Mouse (Mus musculus) lung, postnatal 0 days (tissue): ENCODE data around the gene BC052040. TPM values are rescaled to one million over a fixed set of nuclear protein-coding genes. Genes with fewer than 3 reads are reported as not detected.

Source experiments
- ATAC-seq: fragments of 200-750 bp; cut with Nextera tagmentation; 2 replicates; pipeline ENCODE4 v1.8.0; 2017; ENCODE audit warnings: moderate library complexity
- DNase-seq: peaks from one replicate; pipeline ENCODE4 v3.0.0-alpha.2; 2016; ENCODE audit warnings: low spot score
- H3K27ac ChIP-seq: fragments of 300-500 bp; sonication (generic); 2 replicates; pipeline ENCODE4 v1.5.1; 2014; ENCODE audit warnings: antibody characterized with exemption, mild to moderate bottlenecking, low read length, mixed read lengths
- H3K27me3 ChIP-seq: fragments of 300-500 bp; sonication (generic); replicated peaks from 2 replicates; pipeline ENCODE4 v1.6.1; 2014; ENCODE audit warnings: low read length, mixed read lengths; ENCODE audit not compliant: insufficient read depth
- H3K36me3 ChIP-seq: fragments of 300-500 bp; sonication (generic); 2 replicates; pipeline ENCODE4 v1.6.1; 2014; ENCODE audit warnings: low read length, mixed read lengths; ENCODE audit not compliant: insufficient read depth
- H3K4me1 ChIP-seq: fragments of 300-500 bp; sonication (generic); 2 replicates; pipeline ENCODE4 v1.6.1; 2014; ENCODE audit warnings: antibody characterized with exemption, low read depth, low read length, mixed read lengths; ENCODE audit not compliant: insufficient read depth
- H3K4me2 ChIP-seq: fragments of 300-500 bp; sonication (generic); replicated peaks from 2 replicates; pipeline ENCODE4 v1.6.1; 2014; ENCODE audit warnings: low read depth, mild to moderate bottlenecking, low read length, moderate library complexity, mixed read lengths
- H3K4me3 ChIP-seq: fragments of 300-500 bp; sonication (generic); 2 replicates; pipeline ENCODE4 v1.5.1; 2014; ENCODE audit warnings: low read depth, low read length
- H3K9ac ChIP-seq: fragments of 300-500 bp; sonication (generic); replicated peaks from 2 replicates; pipeline ENCODE4 v1.6.1; 2014; ENCODE audit warnings: low read depth, mild to moderate bottlenecking
- H3K9me3 ChIP-seq: fragments of 300-500 bp; sonication (generic); 2 replicates; pipeline ENCODE4 v1.6.1; 2016; ENCODE audit warnings: low read length, mixed read lengths
- CTCF ChIP-seq: IDR thresholded peaks from 2 replicates; pipeline ENCODE4 v1.5.1; 2016; ENCODE audit warnings: antibody characterized with exemption, mild to moderate bottlenecking
- EP300 ChIP-seq: IDR thresholded peaks from 2 replicates; pipeline ENCODE4 v1.6.1; 2016; ENCODE audit warnings: antibody characterized with exemption, mild to moderate bottlenecking, control low read depth
- WGBS: fragments of 180-500 bp; shearing (Covaris S2); extraction: QIAGEN DNeasy Blood & Tissue Kit; methylation state at CpG from one replicate; pipeline ENCODE4 v1.1.7; 2014; 5-methylcytosine and 5-hydroxymethylcytosine counted together
- polyA plus RNA-seq: library from polyadenylated mRNA; unstranded; fragments of >200 nt; fragmentation: Nextera tagmentation; extraction: Ambion mirVana; gene quantifications from 2 replicates; pipeline ENCODE4 v1.2.1, GENCODE M21; 2015

BC052040 gene
- polyA plus RNA-seq, 1 experiment from 2014 or later, result 1.6 TPM

DNA sequence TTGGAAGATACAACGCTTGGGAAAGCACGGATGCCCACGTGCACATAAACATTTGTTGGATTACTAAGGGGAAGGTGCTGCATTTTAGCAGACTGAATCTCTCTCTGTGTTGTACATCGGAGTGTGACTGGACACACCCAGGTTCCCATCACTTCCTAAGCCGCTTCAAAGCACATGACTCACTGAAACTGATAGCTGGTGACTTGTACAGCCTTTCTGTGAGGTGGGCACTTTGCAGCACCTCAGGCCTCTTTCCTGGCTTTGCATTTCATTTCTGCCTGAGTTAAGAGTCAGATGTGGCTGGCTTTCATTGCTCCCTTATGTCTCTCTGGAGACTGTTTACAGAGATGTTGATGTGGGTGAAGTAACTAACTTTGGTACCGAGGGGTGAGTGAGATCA lies 29.0 kb downstream of the BC052040 start:
- no peak overlapping the region for H3K4me3 ChIP-seq
- no peaks in the 10 kb centered on the region for H3K27me3 ChIP-seq
- WGBS, result 88% methylated on average over 6 of the region's 6 CpGs
- no peak overlapping the region for H3K27ac ChIP-seq
- TF ChIP-seq CTCF, result no peak
- no peak for TF ChIP-seq EP300
- ATAC-seq, result no peak
- no peak overlapping the region for H3K4me2 ChIP-seq
- H3K9ac ChIP-seq, result no peak overlapping the region
- H3K4me1 ChIP-seq, result no peaks in the 10 kb centered on the region
- DNase-seq, result no peak
- H3K36me3 ChIP-seq, result no peaks in the 10 kb centered on the region
- no peaks in the 10 kb centered on the region for H3K9me3 ChIP-seq

DNA sequence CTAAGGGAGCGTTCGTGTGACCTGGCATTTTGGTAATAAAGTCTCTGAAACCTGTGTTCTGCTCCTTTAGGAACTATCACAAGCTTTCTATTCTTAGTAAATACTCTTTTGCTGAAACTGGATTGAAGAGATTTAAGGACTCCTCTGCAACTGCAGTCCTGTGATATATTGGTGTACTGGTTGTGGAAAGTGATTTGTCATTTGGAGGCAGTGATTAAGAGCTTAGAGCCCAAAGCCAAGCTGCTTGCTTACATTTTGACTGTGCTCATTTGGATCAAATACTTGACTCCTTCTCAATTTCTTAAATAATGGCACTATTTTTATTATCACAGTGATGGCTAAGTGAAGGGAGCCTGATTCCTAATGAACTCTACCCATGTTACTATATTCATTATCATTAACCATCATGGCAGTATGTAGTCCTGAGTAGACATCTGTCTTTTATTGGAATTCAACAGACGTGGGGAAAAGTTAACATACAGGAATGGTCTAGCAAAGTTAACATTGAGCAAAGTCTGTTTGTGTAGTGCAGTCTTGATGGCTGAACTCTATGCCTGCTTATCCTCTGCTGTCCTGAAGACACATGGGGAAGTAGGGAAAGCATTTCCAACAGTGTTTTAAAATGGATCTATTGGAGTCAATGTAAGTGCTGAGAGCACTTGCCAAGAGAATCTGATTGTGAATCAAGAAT lies 32.5 kb downstream of the BC052040 start:
- ATAC-seq, result no peak
- no peak overlapping the region for H3K27ac ChIP-seq
- no peak for DNase-seq
- no peak for TF ChIP-seq CTCF
- no peak for TF ChIP-seq EP300
- WGBS, result 90% methylated on average over 3 of the region's 3 CpGs
- H3K9ac ChIP-seq, result no peak overlapping the region
- no peaks in the 10 kb centered on the region for H3K4me1 ChIP-seq
- no peaks in the 10 kb centered on the region for H3K36me3 ChIP-seq
- H3K4me3 ChIP-seq, result no peak overlapping the region
- no peaks in the 10 kb centered on the region for H3K27me3 ChIP-seq
- no peak overlapping the region for H3K4me2 ChIP-seq
- H3K9me3 ChIP-seq, result no peaks in the 10 kb centered on the region

DNA sequence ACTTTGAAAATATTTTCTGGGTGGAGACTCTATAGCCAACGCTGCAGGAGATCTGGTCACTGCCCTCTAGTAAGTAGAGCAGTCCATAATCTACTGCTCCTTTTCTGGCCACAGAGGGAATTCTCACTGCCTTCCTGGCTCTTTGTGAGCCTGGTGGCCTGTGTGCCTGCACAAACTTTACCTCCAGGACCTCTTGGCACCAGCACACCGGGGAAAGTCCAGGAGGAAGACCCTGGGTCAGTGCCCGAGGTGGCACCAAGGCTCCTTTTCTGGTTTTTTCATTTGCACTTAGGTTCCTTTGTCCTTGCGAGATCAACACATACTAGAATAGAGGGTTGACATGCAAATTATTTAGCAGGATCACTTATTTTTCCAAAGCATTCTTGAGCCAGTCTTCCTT lies 47.0 kb downstream of the BC052040 start:
- no peaks in the 10 kb centered on the region for H3K27me3 ChIP-seq
- WGBS, result 87% methylated on average over 4 of the region's 4 CpGs
- DNase-seq (no peak), ATAC-seq (no peak)
- no peaks in the 10 kb centered on the region for H3K9me3 ChIP-seq
- H3K4me3 ChIP-seq, result no peak overlapping the region
- no peak overlapping the region for H3K27ac ChIP-seq
- H3K4me1 ChIP-seq, result no peaks in the 10 kb centered on the region
- no peak for TF ChIP-seq CTCF
- TF ChIP-seq EP300, result no peak
- no peaks in the 10 kb centered on the region for H3K36me3 ChIP-seq
- no peak overlapping the region for H3K9ac ChIP-seq
- H3K4me2 ChIP-seq, result no peak overlapping the region

DNA sequence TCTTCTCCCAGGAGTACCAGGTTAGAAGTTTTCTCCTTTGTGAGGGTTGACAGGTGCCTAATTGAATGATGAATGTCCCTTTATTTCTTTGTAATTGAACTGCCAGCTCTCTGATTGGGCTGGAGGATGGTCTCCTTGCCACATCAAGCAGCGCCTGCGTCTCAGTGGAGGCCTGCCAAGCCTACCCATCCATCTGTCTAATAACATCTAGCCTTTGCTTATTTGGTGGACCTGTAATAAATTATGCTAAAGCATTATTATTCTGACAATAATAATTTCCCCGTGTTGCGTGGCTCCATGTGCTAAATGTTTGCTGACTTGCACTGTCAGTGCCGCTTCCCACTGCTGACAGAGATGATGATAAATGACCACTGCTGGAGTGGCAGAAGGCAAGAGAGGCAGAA lies 49.5 kb downstream of the BC052040 start:
- H3K4me3 ChIP-seq, result no peak overlapping the region
- no peak overlapping the region for H3K9ac ChIP-seq
- no peak for TF ChIP-seq EP300
- TF ChIP-seq CTCF, result no peak
- 64% methylated on average over 5 of the region's 5 CpGs for WGBS
- H3K27me3 ChIP-seq, result no peaks in the 10 kb centered on the region
- H3K27ac ChIP-seq, result no peak overlapping the region
- ATAC-seq (no peak), DNase-seq (no peak)
- no peaks in the 10 kb centered on the region for H3K36me3 ChIP-seq
- no peaks in the 10 kb centered on the region for H3K4me1 ChIP-seq
- H3K4me2 ChIP-seq, result no peak overlapping the region
- no peaks in the 10 kb centered on the region for H3K9me3 ChIP-seq

DNA sequence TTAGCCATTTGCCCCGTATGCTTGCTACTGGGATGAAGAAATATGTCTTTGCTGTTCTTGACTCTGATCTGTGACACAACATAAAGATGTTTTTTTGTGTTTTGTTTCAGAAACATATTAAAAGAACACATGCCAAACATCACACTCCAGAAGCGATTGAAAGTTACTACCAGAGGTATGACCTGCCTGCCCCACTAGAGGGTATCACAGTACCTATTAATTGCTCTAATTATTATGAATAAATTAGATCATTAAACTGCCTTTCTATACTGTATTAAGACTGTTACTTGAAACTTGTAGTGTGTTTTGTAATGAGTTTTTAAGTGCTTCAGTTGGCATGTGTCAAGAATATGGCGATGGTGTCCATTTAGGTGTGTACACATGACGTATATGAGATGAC lies 50.3 kb downstream of the BC052040 start:
- no peak overlapping the region for H3K9ac ChIP-seq
- 89% methylated on average over 4 of the region's 4 CpGs for WGBS
- H3K4me1 ChIP-seq, result no peaks in the 10 kb centered on the region
- no peak overlapping the region for H3K27ac ChIP-seq
- H3K4me2 ChIP-seq, result no peak overlapping the region
- no peaks in the 10 kb centered on the region for H3K36me3 ChIP-seq
- DNase-seq (no peak), ATAC-seq (no peak)
- H3K9me3 ChIP-seq, result no peaks in the 10 kb centered on the region
- no peak overlapping the region for H3K4me3 ChIP-seq
- H3K27me3 ChIP-seq, result no peaks in the 10 kb centered on the region
- TF ChIP-seq CTCF (peak; percentile 19; the same call in 1 of the 2 replicates), EP300 (no peak)

DNA sequence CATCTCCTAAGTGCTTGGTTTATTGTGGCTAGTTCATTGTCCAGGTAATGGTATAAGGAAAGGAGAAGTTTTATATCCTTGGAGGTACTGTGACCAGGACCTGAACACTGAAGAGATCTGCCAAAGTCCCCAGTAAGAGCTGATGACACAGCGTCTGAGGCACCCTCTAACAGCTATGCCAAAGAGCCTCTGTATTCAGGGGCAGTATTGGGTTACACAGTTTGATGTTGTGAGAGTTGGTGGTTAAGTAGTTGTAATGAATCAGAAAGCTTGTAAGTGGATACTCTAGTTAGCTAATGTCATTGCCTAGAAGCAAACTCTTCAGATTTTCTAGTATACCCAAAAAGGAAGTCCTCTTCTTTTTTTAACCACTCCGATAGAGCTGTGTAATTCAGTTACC lies 68.7 kb downstream of the BC052040 start:
- Histone ChIP-seq H3K9me3 (no peaks in the 10 kb centered on the region), H3K4me3 (no peak overlapping the region), H3K27ac (no peak overlapping the region), H3K9ac (no peak overlapping the region), H3K4me1 (no peaks in the 10 kb centered on the region), H3K27me3 (no peaks in the 10 kb centered on the region), H3K36me3 (no peaks in the 10 kb centered on the region), H3K4me2 (no peak overlapping the region)
- TF ChIP-seq EP300 (no peak), CTCF (no peak)
- 65% methylated on average over 2 of the region's 2 CpGs for WGBS
- ATAC-seq (no peak), DNase-seq (no peak)

DNA sequence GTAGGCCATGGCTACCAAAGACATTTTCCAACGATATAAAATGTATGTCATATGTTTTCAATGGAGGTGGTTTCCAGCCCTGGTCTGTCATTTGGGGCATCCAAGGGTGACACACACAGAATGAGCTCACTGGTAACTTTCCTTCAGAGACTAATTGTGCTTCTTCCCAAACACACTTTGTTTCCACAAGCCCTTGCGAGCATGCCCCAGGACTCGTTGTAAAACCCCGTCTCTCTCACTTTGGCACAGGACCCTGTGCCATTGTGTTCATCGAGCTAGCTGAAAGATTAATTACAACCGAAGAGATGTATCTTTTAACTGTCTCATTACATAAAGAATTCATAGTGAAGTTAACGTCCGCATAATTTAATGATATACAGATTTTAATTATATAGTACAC lies 78.2 kb downstream of the BC052040 start:
- H3K4me2 ChIP-seq, result no peak overlapping the region
- H3K27ac ChIP-seq, result no peak overlapping the region
- no peak overlapping the region for H3K4me3 ChIP-seq
- DNase-seq (no peak), ATAC-seq (no peak)
- WGBS, result 85% methylated on average over 8 of the region's 8 CpGs
- H3K36me3 ChIP-seq, result no peaks in the 10 kb centered on the region
- no peak overlapping the region for H3K9ac ChIP-seq
- H3K9me3 ChIP-seq, result no peaks in the 10 kb centered on the region
- no peak for TF ChIP-seq EP300
- TF ChIP-seq CTCF, result no peak
- H3K27me3 ChIP-seq, result no peaks in the 10 kb centered on the region
- H3K4me1 ChIP-seq, result no peaks in the 10 kb centered on the region
